Mouse (Mus musculus) spleen, postnatal 36 days (tissue): ENCODE measurements around the gene Atp1a1.

Experiments
- DNase-seq, 2 experiments: peaks; one replicate each; pipeline ENCODE4 v3.0.0; 2022; ENCODE audit warnings: low spot score in 2 of 2, mixed read lengths in 1 of 2

The Atp1a1 gene

GRCm38 (mm10) chr3:101604550-101605223 is at the start of gene Atp1a1:
Atp1a1 (minus strand) TSS chr3:101604684.
- peak; percentile 98 to 99 for DNase-seq

GRCm38 (mm10) chr3:101653446-101653845 is 49.0 kb upstream of the Atp1a1 start:
- DNase-seq: no peak

- DNase-seq: no peak
These were observed 48.5 kb upstream of the Atp1a1 start for GRCm38 (mm10) chr3:101652967-101653366.

- no peak for DNase-seq
These were observed 45.8 kb upstream of the Atp1a1 start for GRCm38 (mm10) chr3:101650328-101650727.

GRCm38 (mm10) chr3:101649271-101649670 is 44.8 kb upstream of the Atp1a1 start:
- no peak for DNase-seq

- peak; percentile 7 to 20 for DNase-seq
These were observed 43.8 kb upstream of the Atp1a1 start for GRCm38 (mm10) chr3:101648096-101648793.

- DNase-seq: no peak
These were observed 42.3 kb upstream of the Atp1a1 start for GRCm38 (mm10) chr3:101646806-101647205.

- DNase-seq: no peak
These were observed 41.2 kb upstream of the Atp1a1 start for GRCm38 (mm10) chr3:101645569-101646106.

DNA sequence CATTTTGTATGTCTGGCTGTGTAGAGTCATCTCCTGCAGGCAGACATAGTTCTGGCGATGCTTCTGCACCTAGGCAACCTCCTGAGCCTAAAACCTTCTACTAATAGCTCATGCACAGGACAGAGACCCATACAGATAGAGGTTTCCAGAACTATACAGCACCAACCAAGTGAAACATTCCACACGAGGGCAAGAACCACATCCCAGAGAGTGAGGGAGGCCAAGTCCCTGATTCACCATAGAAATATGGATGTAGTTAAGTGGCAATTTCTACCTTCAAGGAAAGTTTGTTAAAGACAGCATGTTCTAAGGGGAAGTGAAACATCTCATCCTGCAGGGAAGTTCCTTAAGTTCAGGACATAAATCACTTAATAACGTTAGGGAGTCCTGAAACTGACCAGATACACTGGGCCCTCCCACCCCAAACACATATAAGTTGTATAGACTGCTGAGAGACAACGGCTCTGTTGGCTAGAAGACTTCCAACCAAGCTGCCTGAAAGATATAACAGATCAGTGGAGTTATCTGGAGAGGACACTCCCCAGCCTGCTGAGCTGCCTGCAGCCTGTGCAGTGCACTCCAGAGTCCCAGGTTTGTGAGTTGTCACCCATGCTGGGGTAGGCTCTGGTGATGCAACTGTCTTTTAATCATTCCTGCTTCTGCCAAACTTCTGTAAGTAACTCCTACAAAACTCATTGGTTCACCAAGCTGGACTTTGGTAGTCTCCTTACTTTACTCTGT is 39.7 kb upstream of the Atp1a1 start:
- DNase-seq: no peak

GRCm38 (mm10) chr3:101643264-101643663 is 38.8 kb upstream of the Atp1a1 start:
- no peak for DNase-seq

GRCm38 (mm10) chr3:101638223-101638622 is 33.7 kb upstream of the Atp1a1 start:
- no peak for DNase-seq

DNA sequence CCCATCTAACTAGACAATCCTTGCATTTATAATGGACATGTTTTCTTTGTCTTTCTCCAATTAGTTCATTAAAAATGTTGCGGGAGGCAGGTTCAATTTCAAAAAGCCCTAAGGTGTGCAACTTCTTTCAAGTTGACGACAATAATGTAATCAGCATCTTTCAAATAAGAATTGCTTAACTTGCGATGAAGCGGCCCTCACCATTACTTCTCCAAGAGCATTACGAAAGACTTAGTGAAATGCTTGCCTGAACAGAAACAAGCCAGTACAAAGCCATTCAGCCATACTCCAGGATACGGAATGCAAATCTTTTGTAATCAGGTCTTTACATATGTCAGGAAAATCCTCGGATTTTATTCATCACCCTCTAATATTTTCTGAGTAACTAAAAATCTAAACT is 32.0 kb upstream of the Atp1a1 start:
- DNase-seq: no peak

DNA sequence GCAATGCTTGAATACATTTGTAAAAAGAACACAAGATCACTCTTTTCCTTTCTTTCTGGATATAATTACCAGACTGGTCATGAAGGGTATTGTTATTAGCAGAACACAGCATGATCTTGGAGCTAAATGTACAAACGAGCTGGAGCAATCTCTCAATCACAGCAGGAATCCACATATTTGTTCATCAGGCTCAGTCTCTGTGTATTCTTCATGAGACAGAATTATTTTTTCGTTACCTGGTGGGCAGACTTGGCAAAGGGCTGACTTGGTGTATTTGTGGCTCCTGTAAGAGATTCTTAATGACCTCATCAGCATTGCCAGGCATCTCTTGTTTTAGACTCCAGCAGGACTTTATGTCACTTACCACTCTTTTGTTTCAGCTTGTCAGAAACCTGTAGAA is 31.6 kb upstream of the Atp1a1 start:
- no peak for DNase-seq

GRCm38 (mm10) chr3:101634141-101634900 is 29.8 kb upstream of the Atp1a1 start:
- DNase-seq: no peak

GRCm38 (mm10) chr3:101628255-101628654 is 23.8 kb upstream of the Atp1a1 start:
- no peak for DNase-seq

GRCm38 (mm10) chr3:101624287-101624686 is 19.8 kb upstream of the Atp1a1 start:
- no peak for DNase-seq

GRCm38 (mm10) chr3:101619017-101619416 is 14.5 kb upstream of the Atp1a1 start:
- DNase-seq: no peak

DNA sequence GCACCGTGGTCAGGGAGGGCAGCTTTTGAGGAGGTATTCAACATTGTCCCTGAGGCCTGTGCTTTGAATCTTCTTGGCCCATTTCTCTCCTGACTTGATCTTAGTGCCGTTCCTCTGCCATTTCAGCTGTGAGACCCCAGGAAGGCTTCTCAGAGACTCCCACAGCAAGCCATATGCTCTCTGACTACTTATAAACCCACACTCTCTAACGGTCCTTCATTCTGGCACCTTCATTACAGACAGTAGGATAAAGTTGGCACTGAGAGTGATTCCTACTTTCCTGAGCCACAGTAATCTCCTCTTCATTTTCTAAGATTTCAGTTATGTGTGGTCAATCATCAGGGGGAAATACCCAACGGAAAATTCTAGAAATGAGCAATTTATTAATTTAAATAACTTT is 14.0 kb upstream of the Atp1a1 start:
- DNase-seq: no peak

DNA sequence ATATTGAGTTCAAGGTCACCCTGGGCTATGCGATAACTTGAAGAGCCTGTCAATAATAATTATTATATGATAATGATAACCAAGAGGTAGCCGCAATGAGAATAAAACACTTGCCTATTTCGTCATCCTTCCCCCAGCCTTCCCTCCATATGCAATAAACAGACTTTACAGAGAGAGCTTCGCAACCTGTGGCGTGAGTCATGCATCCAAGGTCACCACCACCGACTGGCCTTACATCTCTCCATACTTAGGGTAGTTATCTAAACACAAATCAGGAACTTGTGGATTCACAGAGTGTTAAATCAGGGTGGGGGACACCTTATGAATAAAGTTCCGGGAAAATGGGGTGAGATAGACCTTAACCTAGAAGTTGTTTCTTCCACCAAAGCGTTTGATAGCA is 13.0 kb upstream of the Atp1a1 start:
- no peak for DNase-seq

GRCm38 (mm10) chr3:101617007-101617406 is 12.5 kb upstream of the Atp1a1 start:
- no peak for DNase-seq

GRCm38 (mm10) chr3:101615856-101616255 is 11.4 kb upstream of the Atp1a1 start:
- DNase-seq: no peak
